Mouse (Mus musculus): ENCODE results near the gene Sectm1a.

- TF ChIP-seq POLR2A (IDR thresholded peaks at IDR 0.05; ENCODE audit: borderline replicate concordance, low read depth, low read length) = no peak
- TF ChIP-seq CTCF (IDR thresholded peaks at IDR 0.05; ENCODE audit: low read depth, low read length) = no peak
These were observed 28.6 kb downstream of the Sectm1a start for GRCm38 (mm10) chr11:121052387-121052786.

Measured in bone marrow macrophage, adult 2 months (primary cell).